Mouse (Mus musculus) MEL (cell line): ENCODE data around the gene Swsap1. TPM values are rescaled to one million over a fixed set of nuclear protein-coding genes. Genes with fewer than 3 reads are reported as not detected.

Experiments
- DNase-seq: peaks from one replicate; pipeline ENCODE4 v3.0.0; 2011; ENCODE audit warnings: low read depth, low spot score
- H3K27ac ChIP-seq: 2 replicates; pipeline ENCODE4 v1.5.1; 2012; ENCODE audit warnings: low read depth, mild to moderate bottlenecking, control low read depth, low read length, moderate library complexity; ENCODE audit not compliant: control insufficient read depth
- H3K27me3 ChIP-seq, 2 experiments: fragments of 150-350 bp in 1 of 2; sonication (generic) in 1 of 2; 2 replicates each; pipeline ENCODE4 v1.6.1; 2012; ENCODE audit warnings: low read length in 2 of 2, mild to moderate bottlenecking in 2 of 2, improper control_type of control experiment in 1 of 2, moderate library complexity in 1 of 2; ENCODE audit not compliant: insufficient read depth in 2 of 2, control insufficient read depth in 1 of 2
- H3K36me3 ChIP-seq, 2 experiments: 2 replicates each; pipeline ENCODE4 v1.6.1; 2012 to 2014; ENCODE audit warnings: low read length in 2 of 2, improper control_type of control experiment in 1 of 2, inconsistent platforms in 1 of 2, mild to moderate bottlenecking in 1 of 2; ENCODE audit not compliant: insufficient read depth in 2 of 2, control insufficient read depth in 1 of 2
- H3K4me1 ChIP-seq, 2 experiments: fragments of 150-350 bp in 1 of 2; sonication (generic) in 1 of 2; 2 replicates each; pipeline ENCODE4 v1.6.1; 2012; ENCODE audit warnings: low read length in 2 of 2, improper control_type of control experiment in 1 of 2, mild to moderate bottlenecking in 1 of 2; ENCODE audit not compliant: insufficient read depth in 2 of 2, control insufficient read depth in 1 of 2
- H3K4me3 ChIP-seq, 2 experiments: fragments of 150-350 bp in 1 of 2; sonication (generic) in 1 of 2; 2 replicates each; pipeline ENCODE4 v1.5.1; 2012; ENCODE audit warnings: low read depth in 2 of 2, low read length in 2 of 2, mild to moderate bottlenecking in 2 of 2, moderate library complexity in 2 of 2, control low read depth in 1 of 2, improper control_type of control experiment in 1 of 2; ENCODE audit not compliant: control insufficient read depth in 1 of 2, insufficient read depth in 1 of 2
- H3K79me2 ChIP-seq: 2 replicates; pipeline ENCODE4 v1.6.1; 2012; ENCODE audit warnings: mild to moderate bottlenecking, low read length, moderate library complexity; ENCODE audit not compliant: control insufficient read depth, poor library complexity, insufficient read depth
- H3K9ac ChIP-seq: 2 replicates; pipeline ENCODE4 v1.6.1; 2012; ENCODE audit warnings: low read depth, mild to moderate bottlenecking, control low read depth, low read length, moderate library complexity; ENCODE audit not compliant: control insufficient read depth, poor library complexity, severe bottlenecking
- H3K9me3 ChIP-seq: fragments of 150-350 bp; sonication (generic); replicated peaks from 2 replicates; pipeline ENCODE4 v1.6.1; 2012; ENCODE audit warnings: mild to moderate bottlenecking, low read length, improper control_type of control experiment, moderate library complexity; ENCODE audit not compliant: insufficient read depth
- CHD1 ChIP-seq: IDR thresholded peaks from 2 replicates; pipeline ENCODE4 v1.6.1; 2012; ENCODE audit warnings: low read depth, mild to moderate bottlenecking, inconsistent platforms, low read length, improper control_type of control experiment
- CHD2 ChIP-seq: IDR thresholded peaks from 2 replicates; pipeline ENCODE4 v1.6.1; 2011; ENCODE audit warnings: low read length, improper control_type of control experiment
- CTCF ChIP-seq, 3 experiments: IDR thresholded peaks in 2 of 3; conservative IDR thresholded peaks in 1 of 3; 2 replicates each; pipeline ENCODE4 v1.5.1; 2011 to 2012; ENCODE audit warnings: low read length in 3 of 3, low read depth in 2 of 3, mild to moderate bottlenecking in 2 of 3, improper control_type of control experiment in 1 of 3, inconsistent platforms in 1 of 3, mixed read lengths in 1 of 3, moderate library complexity in 1 of 3; ENCODE audit not compliant: control insufficient read depth in 1 of 3, insufficient read depth in 1 of 3, poor library complexity in 1 of 3, severe bottlenecking in 1 of 3
- E2F4 ChIP-seq: IDR thresholded peaks from 2 replicates; pipeline ENCODE4 v1.6.1; 2011; ENCODE audit warnings: low read depth, low read length, improper control_type of control experiment, borderline replicate concordance
- EP300 ChIP-seq, 2 experiments: IDR thresholded peaks; 2 replicates each; pipeline ENCODE4 v1.6.1; 2011; ENCODE audit warnings: improper control_type of control experiment in 2 of 2, low read length in 2 of 2, low read depth in 1 of 2, mild to moderate bottlenecking in 1 of 2
- ETS1 ChIP-seq: IDR thresholded peaks from 2 replicates; pipeline ENCODE4 v1.6.1; 2012; ENCODE audit warnings: low read depth, mild to moderate bottlenecking, inconsistent platforms, low read length, improper control_type of control experiment, moderate library complexity
- GATA1 ChIP-seq: IDR thresholded peaks from 2 replicates; pipeline ENCODE4 v1.6.1; 2011; ENCODE audit warnings: low read depth, low read length, improper control_type of control experiment
- HCFC1 ChIP-seq: IDR thresholded peaks from 2 replicates; pipeline ENCODE4 v1.6.1; 2012; ENCODE audit warnings: low read depth, mild to moderate bottlenecking, inconsistent platforms, low read length, improper control_type of control experiment, moderate library complexity
- JUND ChIP-seq: IDR thresholded peaks from 2 replicates; pipeline ENCODE4 v1.6.1; 2011; ENCODE audit warnings: low read depth, mild to moderate bottlenecking, improper control_type of control experiment, low read length
- KAT2A ChIP-seq: conservative IDR thresholded peaks from 2 replicates; pipeline ENCODE4 v1.6.1; 2012; ENCODE audit warnings: low read depth, low read length, improper control_type of control experiment, inconsistent platforms
- MEF2A ChIP-seq: IDR thresholded peaks from 2 replicates; pipeline ENCODE4 v1.6.1; 2014; ENCODE audit warnings: low read depth, mild to moderate bottlenecking, inconsistent platforms, low read length, improper control_type of control experiment; ENCODE audit not compliant: poor library complexity, insufficient replicate concordance, severe bottlenecking; ENCODE audit errors: extremely low read depth
- MXI1 ChIP-seq: IDR thresholded peaks from 2 replicates; pipeline ENCODE4 v1.6.1; 2011; ENCODE audit warnings: mild to moderate bottlenecking, low read depth, low read length, improper control_type of control experiment
- POLR2A ChIP-seq, 2 experiments: IDR thresholded peaks; 2 replicates each; pipeline ENCODE4 v1.6.1; 2011 to 2012; ENCODE audit warnings: low read length in 2 of 2, mild to moderate bottlenecking in 2 of 2, control low read depth in 1 of 2, improper control_type of control experiment in 1 of 2, low read depth in 1 of 2, moderate library complexity in 1 of 2; ENCODE audit not compliant: control insufficient read depth in 1 of 2, insufficient read depth in 1 of 2, poor library complexity in 1 of 2
- POLR2AphosphoS2 ChIP-seq: IDR thresholded peaks from 2 replicates; pipeline ENCODE4 v1.6.1; 2011; ENCODE audit warnings: low read length, improper control_type of control experiment
- POLR2AphosphoS5 ChIP-seq: IDR thresholded peaks from 2 replicates; pipeline ENCODE4 v1.6.1; 2012; ENCODE audit warnings: low read depth, borderline replicate concordance, mild to moderate bottlenecking, inconsistent platforms, low read length, moderate library complexity, mixed read lengths
- RCOR1 ChIP-seq: IDR thresholded peaks from 2 replicates; pipeline ENCODE4 v1.6.1; 2012; ENCODE audit warnings: low read depth, mild to moderate bottlenecking, inconsistent platforms, low read length, improper control_type of control experiment
- SIN3A ChIP-seq: IDR thresholded peaks from 2 replicates; pipeline ENCODE4 v1.6.1; 2012; ENCODE audit warnings: low read length, improper control_type of control experiment, inconsistent platforms
- TAL1 ChIP-seq: IDR thresholded peaks from 2 replicates; pipeline ENCODE4 v1.6.1; 2012; ENCODE audit warnings: mild to moderate bottlenecking, inconsistent platforms, low read length, moderate library complexity, mixed read lengths
- TBP ChIP-seq: IDR thresholded peaks from 2 replicates; pipeline ENCODE4 v1.8.0; 2011; ENCODE audit warnings: low read depth, low read length, improper control_type of control experiment
- TCF12 ChIP-seq: IDR thresholded peaks from 2 replicates; pipeline ENCODE4 v1.6.1; 2014; ENCODE audit warnings: low read depth, mild to moderate bottlenecking, inconsistent platforms, low read length, improper control_type of control experiment, moderate library complexity
- ZC3H11A ChIP-seq: IDR thresholded peaks from 2 replicates; pipeline ENCODE4 v1.6.1; 2012; ENCODE audit warnings: low read depth, mild to moderate bottlenecking, inconsistent platforms, low read length, improper control_type of control experiment
- ZKSCAN1 ChIP-seq: IDR thresholded peaks from 2 replicates; pipeline ENCODE4 v1.6.1; 2012; ENCODE audit warnings: low read depth, mild to moderate bottlenecking, inconsistent platforms, low read length, improper control_type of control experiment, moderate library complexity
- ZMIZ1 ChIP-seq: IDR thresholded peaks from 2 replicates; pipeline ENCODE4 v1.6.1; 2012; ENCODE audit warnings: low read depth, mild to moderate bottlenecking, inconsistent platforms, low read length, improper control_type of control experiment, moderate library complexity
- ZNF384 ChIP-seq: IDR thresholded peaks from 2 replicates; pipeline ENCODE4 v1.6.1; 2012; ENCODE audit warnings: low read depth, mild to moderate bottlenecking, inconsistent platforms, low read length, improper control_type of control experiment
- polyA plus RNA-seq, 2 experiments: library from polyadenylated mRNA; stranded (reverse) in 1 of 2; unstranded in 1 of 2; fragments of >175 nt in 1 of 2; fragments of >200 nt in 1 of 2; gene quantifications; 2 replicates each; pipeline versions ENCODE4 v1.2.1 to v1.2.4; 2012; ENCODE audit warnings: low replicate concordance in 2 of 2, low read depth in 1 of 2; ENCODE audit not compliant: insufficient read length in 2 of 2, insufficient read depth in 1 of 2, missing spikeins in 1 of 2
- total RNA-seq: library from RNA; depleted of rRNA; stranded (reverse); fragments of 300-350 nt; gene quantifications from 2 replicates; pipeline ENCODE4 v1.2.3, GENCODE M21; 2012

Gene Swsap1
- total and polyA plus RNA-seq, 3 experiments, result 17.2 to 19.3 TPM; not detected in 1

GRCm38 (mm10) chr9:21934021-21934420, 21.5 kb upstream of the Swsap1 start:
- Histone ChIP-seq H3K27me3 (no peaks in the 10 kb centered on the region), H3K9ac (no peak overlapping the region)

GRCm38 (mm10) chr9:21935466-21936131, 20.0 kb upstream of the Swsap1 start:
- Histone ChIP-seq H3K79me2 (no peaks in the 10 kb centered on the region), H3K4me3 (no peak overlapping the region), H3K36me3 (peaks cover 0 to 23% of the 10 kb centered on the region in 2 experiments; a peak in 2 of 4 replicates), H3K9ac (no peak overlapping the region), H3K4me1 (peaks cover 17 to 29% of the 10 kb centered on the region in 2 experiments), H3K9me3 (no peaks in the 10 kb centered on the region), H3K27ac (no peak overlapping the region), H3K27me3 (no peaks in the 10 kb centered on the region)
- DNase-seq, result peak; percentile 65
- no peak for TF ChIP-seq TBP
- peak; percentile 85 for TF ChIP-seq TCF12
- TF ChIP-seq ZNF384, result no peak
- TF ChIP-seq HCFC1, result no peak
- TF ChIP-seq KAT2A, result no peak
- TF ChIP-seq TAL1, result peak; percentile 78
- TF ChIP-seq ETS1, result peak; percentile 49; the same call in 1 of the 2 replicates
- no peak; the same call in 1 of the 2 replicates for TF ChIP-seq RCOR1
- TF ChIP-seq MXI1, result peak; percentile 16; the same call in 1 of the 2 replicates
- no peak for TF ChIP-seq ZKSCAN1
- no peak for TF ChIP-seq SIN3A
- TF ChIP-seq GATA1, result peak; percentile 86
- TF ChIP-seq ZC3H11A, result no peak
- TF ChIP-seq EP300 (IDR thresholded peaks at IDR 0.05; ENCODE audit: low read depth in 1 of 2, low read length in 2 of 2), result peak; percentile 61 to 82

More at GRCm38 (mm10) chr9:21934021-21934420, 21.5 kb upstream of the Swsap1 start:
- Histone ChIP-seq H3K4me1 (peaks cover 17 to 29% of the 10 kb centered on the region in 2 experiments), H3K9me3 (no peaks in the 10 kb centered on the region), H3K4me3 (no peak overlapping the region), H3K79me2 (no peaks in the 10 kb centered on the region), H3K27ac (no peak overlapping the region), H3K36me3 (peaks cover 0 to 23% of the 10 kb centered on the region in 2 experiments; a peak in 2 of 4 replicates)
- DNase-seq, result no peak
- TF ChIP-seq ZKSCAN1 (no peak), JUND (no peak), CTCF (IDR thresholded peaks at IDR 0.05 in 2 of 3, conservative IDR thresholded peaks at IDR 0.05 in 1 of 3; ENCODE audit: control insufficient read depth in 1 of 3, insufficient read depth in 1 of 3, low read depth in 2 of 3, low read length in 3 of 3, poor library complexity in 1 of 3, severe bottlenecking in 1 of 3) (no peak), EP300 (IDR thresholded peaks at IDR 0.05; ENCODE audit: low read depth in 1 of 2, low read length in 2 of 2) (no peak), ZMIZ1 (no peak), POLR2A (IDR thresholded peaks at IDR 0.05; ENCODE audit: control insufficient read depth in 1 of 2, insufficient read depth in 1 of 2, low read depth in 1 of 2, low read length in 2 of 2, poor library complexity in 1 of 2) (no peak), MEF2A (no peak), ZNF384 (no peak), E2F4 (no peak), TBP (no peak), CHD1 (no peak), ETS1 (no peak), POLR2AphosphoS2 (no peak), POLR2AphosphoS5 (no peak), CHD2 (no peak)
